Mouse (Mus musculus): ENCODE data around the gene Emid1. TPM values are rescaled to one million over a fixed set of nuclear protein-coding genes. Genes with fewer than 3 reads are reported as not detected.

Emid1 gene
- polyA plus RNA-seq, 1 experiment: 31.4 TPM

DNA sequence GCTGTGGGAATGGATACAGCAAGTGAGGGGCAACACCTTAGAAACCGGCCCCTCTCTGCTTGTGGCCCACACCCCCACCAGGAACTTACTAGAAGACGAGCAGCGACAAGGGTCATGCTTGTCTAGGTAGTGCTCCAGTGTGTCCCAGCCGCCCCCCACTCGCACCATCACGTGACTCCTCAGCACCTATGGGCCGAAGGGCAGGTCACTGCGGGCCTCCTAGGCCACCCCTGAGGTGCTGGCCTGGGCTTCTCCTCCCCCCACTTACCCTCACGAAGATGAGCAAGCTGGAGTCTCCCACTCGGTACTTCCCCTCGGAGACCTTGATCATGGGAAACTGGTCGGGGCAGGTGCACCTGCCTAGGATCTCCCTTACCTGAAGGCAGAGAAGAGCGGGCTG, 89.7 kb downstream of the Emid1 start:
- TF ChIP-seq POLR2A (IDR thresholded peaks at IDR 0.05; ENCODE audit: borderline replicate concordance, extremely low read depth, low read depth, low read length): no peak
- TF ChIP-seq CTCF (IDR thresholded peaks at IDR 0.05; ENCODE audit: insufficient read depth, low read length): no peak
- WGBS: 40% methylated on average over 13 of the region's 13 CpGs
- no peak for DNase-seq
- H3K4me3 ChIP-seq (replicated peaks; ENCODE audit: extremely low read depth, low read depth, low read length): no peak overlapping the region
- H3K4me1 ChIP-seq (ENCODE audit: control insufficient read depth, insufficient read depth, low read length): peaks cover 31% of the 10 kb centered on the region

GRCm38 (mm10) chr11:5061413-5062139, 90.5 kb downstream of the Emid1 start:
- peaks cover 31% of the 10 kb centered on the region for H3K4me1 ChIP-seq (ENCODE audit: control insufficient read depth, insufficient read depth, low read length)
- DNase-seq: peak; percentile 98
- peak overlapping the region; percentile 28 for H3K4me3 ChIP-seq (replicated peaks; ENCODE audit: extremely low read depth, low read depth, low read length)
- TF ChIP-seq CTCF (IDR thresholded peaks at IDR 0.05; ENCODE audit: insufficient read depth, low read length) (no peak), POLR2A (IDR thresholded peaks at IDR 0.05; ENCODE audit: borderline replicate concordance, extremely low read depth, low read depth, low read length) (no peak; the same call in 1 of the 2 replicates)
- 5% methylated on average over 62 of the region's 62 CpGs for WGBS

DNA sequence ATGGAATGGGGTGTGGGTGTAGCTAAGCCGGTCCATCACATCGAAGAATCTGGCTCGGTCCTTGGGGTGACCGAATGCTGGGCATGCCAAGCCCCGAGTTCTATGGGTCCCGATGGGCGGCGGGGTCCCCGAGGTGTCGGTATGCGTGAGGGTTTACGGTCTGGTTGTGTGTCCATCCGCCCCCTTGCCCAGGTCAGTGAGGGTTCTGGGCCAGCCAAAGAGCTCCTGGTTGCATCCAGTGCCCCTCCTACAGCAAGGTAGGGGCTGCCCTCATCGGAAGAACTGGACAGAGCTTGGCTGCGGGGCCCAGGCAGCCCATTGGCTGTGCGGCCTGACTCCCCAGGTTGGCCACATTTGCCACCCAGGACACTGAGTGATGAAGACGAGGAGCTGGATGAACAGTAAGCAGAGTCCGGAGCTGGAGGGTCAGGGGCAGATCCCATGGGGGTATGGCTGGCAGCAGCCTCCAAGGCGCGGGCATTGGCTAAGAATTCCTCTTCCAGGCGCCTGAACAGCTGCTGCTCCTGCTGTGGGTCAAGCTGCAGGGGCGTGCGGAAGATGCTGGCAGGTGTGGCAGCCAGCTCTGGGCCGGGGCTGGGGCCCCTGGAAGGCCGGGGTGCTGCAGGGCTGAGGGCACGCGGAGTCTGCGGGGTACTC, 91.2 kb downstream of the Emid1 start:
- Histone ChIP-seq H3K4me3 (replicated peaks; ENCODE audit: extremely low read depth, low read depth, low read length) (no peak overlapping the region), H3K4me1 (ENCODE audit: control insufficient read depth, insufficient read depth, low read length) (peaks cover 31% of the 10 kb centered on the region)
- TF ChIP-seq CTCF (IDR thresholded peaks at IDR 0.05; ENCODE audit: insufficient read depth, low read length): no peak
- no peak for TF ChIP-seq POLR2A (IDR thresholded peaks at IDR 0.05; ENCODE audit: borderline replicate concordance, extremely low read depth, low read depth, low read length)
- no peak for DNase-seq
- WGBS: 79% methylated on average over 28 of the region's 28 CpGs

DNA sequence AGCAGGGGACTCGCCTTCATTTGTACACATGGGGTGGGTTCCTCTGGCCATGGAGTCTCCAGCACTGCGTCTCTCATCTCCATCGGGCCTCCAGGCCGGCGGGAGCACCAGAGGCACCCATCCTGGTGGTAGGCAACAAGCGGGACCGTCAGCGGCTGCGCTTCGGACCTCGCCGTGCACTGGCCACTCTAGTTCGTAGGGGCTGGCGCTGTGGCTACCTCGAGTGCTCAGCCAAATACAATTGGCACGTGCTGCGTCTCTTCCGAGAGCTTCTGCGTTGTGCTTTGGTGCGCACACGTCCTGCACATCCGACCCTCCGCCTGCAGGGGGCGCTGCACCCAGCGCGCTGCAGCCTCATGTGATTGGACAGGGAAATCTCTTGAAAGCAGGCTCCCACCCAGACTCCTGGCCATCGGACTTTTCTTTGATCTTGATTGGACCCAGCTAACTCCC, 92.3 kb downstream of the Emid1 start:
- Histone ChIP-seq H3K4me1 (ENCODE audit: control insufficient read depth, insufficient read depth, low read length) (peaks cover 31% of the 10 kb centered on the region), H3K4me3 (replicated peaks; ENCODE audit: extremely low read depth, low read depth, low read length) (no peak overlapping the region)
- 16% methylated on average over 27 of the region's 27 CpGs for WGBS
- peak; percentile 73 for TF ChIP-seq CTCF (IDR thresholded peaks at IDR 0.05; ENCODE audit: insufficient read depth, low read length)
- TF ChIP-seq POLR2A (IDR thresholded peaks at IDR 0.05; ENCODE audit: borderline replicate concordance, extremely low read depth, low read depth, low read length): no peak
- peak; percentile 49 for DNase-seq

DNA sequence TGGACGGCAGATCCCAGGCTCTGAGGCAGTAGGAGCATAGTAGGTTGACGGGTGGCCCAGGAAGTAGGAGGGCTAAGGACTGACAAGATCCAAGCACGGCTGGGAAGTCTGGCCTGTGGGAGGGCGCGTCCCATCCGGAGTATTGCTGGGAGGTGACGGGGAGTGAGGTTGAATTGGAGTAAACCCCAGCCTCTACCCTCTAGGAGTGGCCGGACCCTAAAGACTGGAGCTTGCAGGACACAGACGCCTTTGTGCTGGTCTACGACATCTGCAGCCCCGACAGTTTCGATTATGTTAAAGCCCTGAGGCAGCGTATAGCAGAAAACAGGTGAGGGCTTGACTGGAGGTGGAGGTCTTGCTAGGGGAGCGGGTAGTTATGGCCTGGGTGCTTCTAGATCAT, 92.8 kb downstream of the Emid1 start:
- Histone ChIP-seq H3K4me3 (replicated peaks; ENCODE audit: extremely low read depth, low read depth, low read length) (no peak overlapping the region), H3K4me1 (ENCODE audit: control insufficient read depth, insufficient read depth, low read length) (peaks cover 28% of the 10 kb centered on the region)
- no peak for DNase-seq
- 30% methylated on average over 14 of the region's 14 CpGs for WGBS
- no peak for TF ChIP-seq POLR2A (IDR thresholded peaks at IDR 0.05; ENCODE audit: borderline replicate concordance, extremely low read depth, low read depth, low read length)
- TF ChIP-seq CTCF (IDR thresholded peaks at IDR 0.05; ENCODE audit: insufficient read depth, low read length): no peak

GRCm38 (mm10) chr11:5058783-5059182, 93.3 kb downstream of the Emid1 start:
- WGBS: 28% methylated on average over 9 of the region's 9 CpGs
- Histone ChIP-seq H3K4me3 (replicated peaks; ENCODE audit: extremely low read depth, low read depth, low read length) (no peak overlapping the region), H3K4me1 (ENCODE audit: control insufficient read depth, insufficient read depth, low read length) (peaks cover 24% of the 10 kb centered on the region)
- TF ChIP-seq POLR2A (IDR thresholded peaks at IDR 0.05; ENCODE audit: borderline replicate concordance, extremely low read depth, low read depth, low read length) (no peak), CTCF (IDR thresholded peaks at IDR 0.05; ENCODE audit: insufficient read depth, low read length) (no peak)
- DNase-seq: no peak

DNA sequence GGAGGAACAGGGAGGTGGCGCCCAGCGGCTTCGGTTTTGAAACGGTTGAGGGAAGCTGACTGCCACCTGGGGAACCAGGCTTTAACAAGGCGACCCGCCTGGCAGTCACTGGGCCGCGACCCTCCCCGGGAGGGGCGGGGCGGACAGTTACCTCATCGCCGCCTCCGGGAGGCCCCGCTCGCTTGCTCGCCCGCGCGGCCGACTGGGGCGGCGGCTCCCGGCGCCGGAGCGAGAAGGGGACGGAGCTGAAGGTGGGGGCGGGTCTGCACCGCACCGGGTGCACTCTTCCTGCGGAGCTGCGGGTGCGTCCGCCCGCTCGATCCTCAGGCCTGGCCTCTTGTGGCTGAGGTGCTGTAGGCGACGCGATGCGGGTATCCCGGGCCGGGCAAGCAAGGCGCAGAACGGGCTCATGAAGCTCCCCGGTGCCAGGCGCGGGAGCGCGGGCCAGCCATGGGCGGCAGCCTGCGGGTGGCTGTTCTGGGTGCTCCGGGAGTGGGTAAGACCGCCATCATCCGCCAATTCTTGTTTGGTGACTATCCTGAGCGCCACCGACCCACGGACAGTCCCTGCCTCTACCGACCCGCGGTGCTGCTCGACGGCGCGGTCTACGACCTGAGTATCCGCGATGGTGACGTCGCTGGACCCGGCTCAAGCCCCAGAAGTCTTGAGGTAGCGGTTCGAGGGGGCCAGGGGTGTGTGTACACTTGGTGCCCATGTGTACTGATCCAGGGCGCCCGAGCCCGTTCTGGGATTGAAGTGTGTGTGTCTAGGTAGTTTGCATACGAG, 94.0 kb downstream of the Emid1 start, which contains the start of gene Rasl10a:
Rasl10a (plus strand) TSS at position 273 of the 786 bp plus-strand sequence.
- H3K4me3 ChIP-seq (replicated peaks; ENCODE audit: extremely low read depth, low read depth, low read length): peak within 1 kb of the TSS; percentile 37
- H3K4me1 ChIP-seq (ENCODE audit: control insufficient read depth, insufficient read depth, low read length): peaks cover 18% of the 10 kb centered on the region
- 2% methylated on average over 73 of the region's 77 CpGs for WGBS
- TF ChIP-seq CTCF (IDR thresholded peaks at IDR 0.05; ENCODE audit: insufficient read depth, low read length) (no peak), POLR2A (IDR thresholded peaks at IDR 0.05; ENCODE audit: borderline replicate concordance, extremely low read depth, low read depth, low read length) (no peak)
- peak; percentile 62 for DNase-seq

DNA sequence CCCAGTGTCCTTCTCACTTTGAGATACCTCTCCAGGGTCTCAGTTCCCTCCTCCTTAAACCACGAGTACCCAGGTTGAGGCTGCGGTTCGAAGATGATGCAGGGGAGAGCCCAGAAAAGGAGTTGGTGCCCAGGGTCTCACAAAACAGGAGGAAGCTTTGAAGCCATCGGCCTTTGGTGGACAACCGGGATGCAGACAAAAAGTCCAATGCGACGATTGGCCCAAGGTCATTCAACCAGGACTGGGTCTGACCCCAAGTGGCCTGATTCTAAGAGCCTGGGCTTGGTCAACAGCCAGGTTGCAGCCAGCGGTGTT, 94.6 kb downstream of the Emid1 start:
- TF ChIP-seq CTCF (IDR thresholded peaks at IDR 0.05; ENCODE audit: insufficient read depth, low read length) (no peak), POLR2A (IDR thresholded peaks at IDR 0.05; ENCODE audit: borderline replicate concordance, extremely low read depth, low read depth, low read length) (no peak)
- WGBS: 38% methylated on average over 8 of the region's 8 CpGs

GRCm38 (mm10) chr11:5057064-5057463, 95.0 kb downstream of the Emid1 start:
- TF ChIP-seq CTCF (IDR thresholded peaks at IDR 0.05; ENCODE audit: insufficient read depth, low read length) (no peak), POLR2A (IDR thresholded peaks at IDR 0.05; ENCODE audit: borderline replicate concordance, extremely low read depth, low read depth, low read length) (no peak)
- DNase-seq: no peak
- WGBS: 71% methylated on average over 8 of the region's 8 CpGs
- H3K4me3 ChIP-seq (replicated peaks; ENCODE audit: extremely low read depth, low read depth, low read length): no peak overlapping the region
- H3K4me1 ChIP-seq (ENCODE audit: control insufficient read depth, insufficient read depth, low read length): peaks cover 10% of the 10 kb centered on the region

More for the DNA sequence above, 94.6 kb downstream of the Emid1 start:
- peaks cover 14% of the 10 kb centered on the region for H3K4me1 ChIP-seq (ENCODE audit: control insufficient read depth, insufficient read depth, low read length)
- no peak overlapping the region for H3K4me3 ChIP-seq (replicated peaks; ENCODE audit: extremely low read depth, low read depth, low read length)
- DNase-seq: no peak

Other genes starting within 250 kb of the Emid1 start
- 0.07 and 0.12 TPM in 2 replicates for gene Nefh, start 204.2 kb downstream of the Emid1 start, polyA plus RNA-seq (2012; rRNA removed)
- 53.9 and 76.0 TPM in 2 replicates for gene Ap1b1, start 165.4 kb downstream of the Emid1 start, polyA plus RNA-seq (2012; rRNA removed)
- gene Rasl10a, start 94.1 kb downstream of the Emid1 start, polyA plus RNA-seq (2012; rRNA removed): 6.2 and 6.9 TPM in 2 replicates
- gene Gas2l1, start 86.9 kb downstream of the Emid1 start, polyA plus RNA-seq (2012; rRNA removed): 99.7 and 124 TPM in 2 replicates
- 16.3 and 18.8 TPM in 2 replicates for gene Rhbdd3, start 53.3 kb downstream of the Emid1 start, polyA plus RNA-seq (2012; rRNA removed)
- 255 and 420 TPM in 2 replicates for gene Ewsr1, start 53.0 kb downstream of the Emid1 start, polyA plus RNA-seq (2012; rRNA removed)
- gene Kremen1, start 109.3 kb upstream of the Emid1 start, polyA plus RNA-seq (2012; rRNA removed): 28.6 and 33.2 TPM in 2 replicates

Measured in lung, adult 2 months (tissue).